Mouse (Mus musculus) activated CD4-positive, CD25-positive, alpha-beta regulatory T cell, adult 4 months (primary cell): ENCODE measurements around the gene Fyttd1. TPM values are rescaled to one million over a fixed set of nuclear protein-coding genes. Genes with fewer than 3 reads are reported as not detected.
"Not testable (repeated sequence)": the region's sequence is repeated elsewhere in the genome, so short reads cannot be mapped to it uniquely, and the experiment has no call there.

Source experiments
- ATAC-seq: one replicate; pipeline ENCODE4 v1.8.0; 2017
- polyA plus RNA-seq, 2 experiments: library from polyadenylated mRNA; unstranded; fragments of 100-300 nt; shearing (Covaris generic); gene quantifications; one replicate each; pipeline ENCODE4 v1.2.1; 2017

Gene Fyttd1
- polyA plus RNA-seq, result 10 to 100 TPM; 66.7 to 69.8 TPM

- ATAC-seq, result peak; percentile 91
Observed at GRCm38 (mm10) chr16:32877343-32878156, at the start of gene Fyttd1, which contains the start of gene Rubcn. TSS of gene Fyttd1 (plus strand) at chr16:32877500. TSS of gene Rubcn (minus strand) at chr16:32877766.

- no peak for ATAC-seq
Observed at GRCm38 (mm10) chr16:32829104-32829503, 48.2 kb upstream of the Fyttd1 start.

GRCm38 (mm10) chr16:32831501-32831900, 45.8 kb upstream of the Fyttd1 start:
- ATAC-seq, result no peak

- no peak for ATAC-seq
Observed at GRCm38 (mm10) chr16:32847103-32847502, 30.2 kb upstream of the Fyttd1 start.

GRCm38 (mm10) chr16:32849042-32849830, 28.1 kb upstream of the Fyttd1 start:
- no peak for ATAC-seq

GRCm38 (mm10) chr16:32853492-32854049, 23.7 kb upstream of the Fyttd1 start:
- ATAC-seq, result no peak

GRCm38 (mm10) chr16:32854050-32854571, 23.2 kb upstream of the Fyttd1 start:
- no peak for ATAC-seq

- no peak for ATAC-seq
Observed at GRCm38 (mm10) chr16:32856751-32857150, 20.5 kb upstream of the Fyttd1 start.

- no peak for ATAC-seq
Observed at GRCm38 (mm10) chr16:32858356-32858755, 18.9 kb upstream of the Fyttd1 start.

- no peak for ATAC-seq
Observed at GRCm38 (mm10) chr16:32858771-32859636, 18.3 kb upstream of the Fyttd1 start.

GRCm38 (mm10) chr16:32861813-32862385, 15.4 kb upstream of the Fyttd1 start:
- no peak for ATAC-seq

- ATAC-seq, result no peak
Observed at GRCm38 (mm10) chr16:32865401-32865800, 11.9 kb upstream of the Fyttd1 start.

- no peak for ATAC-seq
Observed at GRCm38 (mm10) chr16:32866713-32867112, 10.6 kb upstream of the Fyttd1 start.

GRCm38 (mm10) chr16:32867919-32868552, 9.3 kb upstream of the Fyttd1 start:
- ATAC-seq, result peak; percentile 96

- no peak for ATAC-seq
Observed at GRCm38 (mm10) chr16:32870231-32870630, 7.1 kb upstream of the Fyttd1 start.

- no peak for ATAC-seq
Observed at GRCm38 (mm10) chr16:32873366-32873765, 3.9 kb upstream of the Fyttd1 start.

GRCm38 (mm10) chr16:32875281-32875680, 2.0 kb upstream of the Fyttd1 start:
- ATAC-seq, result not testable (repeated sequence)

GRCm38 (mm10) chr16:32875847-32876246, 1.5 kb upstream of the Fyttd1 start:
- no peak for ATAC-seq

GRCm38 (mm10) chr16:32876831-32877230, 469 bp upstream of the Fyttd1 start:
- no peak for ATAC-seq

GRCm38 (mm10) chr16:32878157-32878598, 878 bp downstream of the Fyttd1 start:
- ATAC-seq, result no peak
